Mouse (Mus musculus): ENCODE measurements around the gene Nr1i2.

- TF ChIP-seq CTCF (IDR thresholded peaks at IDR 0.05; ENCODE audit: control insufficient read depth, insufficient read depth, insufficient replicate concordance, low read depth, low read length) (no peak), POLR2A (IDR thresholded peaks at IDR 0.05; ENCODE audit: control insufficient read depth, low read depth, low read length) (no peak)
These were observed 3.8 kb upstream of the Nr1i2 start for GRCm38 (mm10) chr16:38298410-38298809.

All from testis, adult 2 months (tissue).